Mouse (Mus musculus) gastrocnemius, postnatal 36 days (tissue): Measurements from ENCODE around the gene Gtsf1. TPM values are rescaled to one million over a fixed set of nuclear protein-coding genes. Genes with fewer than 3 reads are reported as not detected.
A peak's percentile ranks its signal among the peaks of the same experiment; 100 is the strongest.

Source experiments
- DNase-seq, 2 experiments: peaks; one replicate each; pipeline ENCODE4 v3.0.0; 2022
- intact Hi-C: fragments of 180-260 bp; cut with DNase I; formaldehyde crosslinking; loops from one replicate; pipeline ENCODE4 v1.15.1; 2025
- total RNA-seq, 2 experiments: library from RNA; stranded (reverse); gene quantifications; 2 replicates each; pipeline ENCODE4 v1.2.3; 2021

The Gtsf1 gene
- total RNA-seq, 2 experiments from 2014 or later = not detected

GRCm38 (mm10) chr15:103359869-103360602 lies 70.2 kb downstream of the Gtsf1 start:
- intact Hi-C loops = no loop called here

GRCm38 (mm10) chr15:103359122-103359510 lies 71.2 kb downstream of the Gtsf1 start:
- no peak for DNase-seq
- intact Hi-C loops = no loop called here

More at GRCm38 (mm10) chr15:103359869-103360602, 70.2 kb downstream of the Gtsf1 start:
- peak; percentile 59 to 64 for DNase-seq

GRCm38 (mm10) chr15:103358278-103359121 lies 71.8 kb downstream of the Gtsf1 start:
- no peak for DNase-seq
- intact Hi-C loops = no loop called here

GRCm38 (mm10) chr15:103357817-103358216 lies 72.5 kb downstream of the Gtsf1 start:
- no peak for DNase-seq
- intact Hi-C loops = no loop called here

- no peak for DNase-seq
- intact Hi-C loops = no loop called here
Measured at GRCm38 (mm10) chr15:103356130-103356529, 74.1 kb downstream of the Gtsf1 start.

GRCm38 (mm10) chr15:103355420-103355819 lies 74.8 kb downstream of the Gtsf1 start:
- intact Hi-C loops = no loop called here

GRCm38 (mm10) chr15:103354690-103355089 lies 75.6 kb downstream of the Gtsf1 start:
- intact Hi-C loops = no loop called here
- no peak for DNase-seq

More at GRCm38 (mm10) chr15:103355420-103355819, 74.8 kb downstream of the Gtsf1 start:
- no peak for DNase-seq

- intact Hi-C loops = no loop called here
- DNase-seq = no peak
Measured at GRCm38 (mm10) chr15:103353511-103354256, 76.6 kb downstream of the Gtsf1 start.

GRCm38 (mm10) chr15:103352856-103353255 lies 77.4 kb downstream of the Gtsf1 start:
- intact Hi-C loops = no loop called here
- DNase-seq = no peak

Other genes starting within 250 kb of the Gtsf1 start
- 10 to 100 TPM; 26.4 to 26.6 TPM for gene Cbx5, start 190.7 kb downstream of the Gtsf1 start, total RNA-seq
- gene Hnrnpa1, start 190.0 kb downstream of the Gtsf1 start, total RNA-seq = 100 to 1,000 TPM in 1 of 2 experiments, 10 to 100 TPM in 1; 80.3 to 101 TPM
- not detected for gene Nfe2, start 172.1 kb downstream of the Gtsf1 start, total RNA-seq
- 10 to 100 TPM; 33.4 to 34.6 TPM for gene Copz1, start 157.8 kb downstream of the Gtsf1 start, total RNA-seq
- gene Gpr84, start 119.9 kb downstream of the Gtsf1 start, total RNA-seq = not detected
- gene Zfp385a, start 90.4 kb downstream of the Gtsf1 start, total RNA-seq = 10 to 100 TPM in 1 of 2 experiments, 1 to 10 TPM in 1; 8.7 to 12.7 TPM
- gene Itga5, start 63.7 kb downstream of the Gtsf1 start, total RNA-seq = 1 to 10 TPM; 8.7 to 9.1 TPM
- not detected for gene Gtsf2, start 18.0 kb upstream of the Gtsf1 start, total RNA-seq
- gene Nckap1l, start 23.3 kb upstream of the Gtsf1 start, total RNA-seq = 1 to 10 TPM; 1.2 to 1.3 TPM
- under 1 TPM; 0.26 to 0.44 TPM for gene Pde1b, start 72.6 kb upstream of the Gtsf1 start, total RNA-seq
- gene Ppp1r1a, start 107.5 kb upstream of the Gtsf1 start, total RNA-seq = 100 to 1,000 TPM in 1 of 2 experiments, 10 to 100 TPM in 1; 64.6 to 121 TPM
- not detected for gene Glycam1, start 134.6 kb upstream of the Gtsf1 start, total RNA-seq